17 mouse cellular contexts compared by ENCODE assay signal in the genomic region with DNA sequence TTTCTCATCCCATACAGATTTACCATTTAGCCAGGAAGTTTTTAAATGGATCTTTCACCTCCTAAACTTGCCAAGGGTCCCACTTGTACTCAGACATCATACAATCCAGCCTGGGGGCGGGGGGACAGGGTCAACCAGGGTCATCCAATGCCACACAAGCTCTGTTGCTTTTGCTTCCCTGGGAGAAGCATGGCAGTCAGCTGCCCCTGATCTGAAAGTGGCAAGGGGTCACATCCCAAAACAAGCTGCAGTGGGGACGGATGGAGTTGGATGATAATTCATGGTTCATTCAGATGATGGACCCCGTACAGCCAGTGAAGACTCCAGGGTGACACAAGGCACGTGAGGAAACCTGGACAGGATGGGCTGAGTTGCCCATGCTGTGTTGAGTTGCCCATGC.
DNase-seq lines count a peak whose midpoint lies in the region; TF ChIP-seq lines count a peak whose summit lies in the region.
"Had no signal": no experiment of that assay in that cellular context is flagged by ENCODE, and none has a peak within 500 bp of the region (broad histone marks: within the 10 kb centered on the region; RNA-seq: fewer than 3 reads in every experiment).

No protein-coding gene starts in this region.

- no peak overlapping the region for H3K4me3 ChIP-seq in left cerebral cortex, adult 2 months
- H3K4me3 ChIP-seq in cortical plate, adult 2 months (ENCODE audit: insufficient read depth, low read length): no peak overlapping the region
- H3K4me3 ChIP-seq in olfactory bulb, adult 2 months (ENCODE audit: insufficient read depth, low read depth, low read length): no peak overlapping the region
- H3K4me3 ChIP-seq: embryonic facial prominence, embryonic 10.5 days; embryonic facial prominence, embryonic 12.5 days; forebrain, embryonic 13.5 days; forebrain, embryonic 15.5 days had no signal

- peak overlapping the region; percentile 83 for H3K27ac ChIP-seq in left cerebral cortex, adult 2 months
- H3K27ac ChIP-seq in cortical plate, adult 2 months (ENCODE audit: insufficient read depth, low read length): peak overlapping the region; percentile 78
- H3K27ac ChIP-seq in olfactory bulb, adult 2 months (ENCODE audit: insufficient read depth, low read depth, low read length): 0 out of 2 replicates have a peak overlapping the region, but pooled peaks have one; percentile 2
- H3K27ac ChIP-seq: embryonic facial prominence, embryonic 10.5 days; embryonic facial prominence, embryonic 12.5 days; forebrain, embryonic 13.5 days; forebrain, embryonic 15.5 days had no signal

- intact Hi-C loops in left cerebral cortex, adult 2 months (cut with DNase I): loop anchor here (1.0 to 5.0 kb wide), 2 partner anchors 51 to 73 kb away; no protein-coding TSS in a partner anchor
- intact Hi-C loops in left cerebral cortex, postnatal 10 days (cut with DNase I): no loop called here

- no peak for TF ChIP-seq POLR2A in cortical plate, adult 2 months (IDR thresholded peaks at IDR 0.05; ENCODE audit: extremely low read depth, insufficient read depth, low read length)
- no peak for TF ChIP-seq POLR2A in olfactory bulb, adult 2 months (IDR thresholded peaks at IDR 0.05; ENCODE audit: insufficient read depth, low read depth, low read length)

- no peak for TF ChIP-seq CTCF in left cerebral cortex, adult 2 months (IDR thresholded peaks at IDR 0.05)
- no peak for TF ChIP-seq CTCF in cortical plate, adult 2 months (IDR thresholded peaks at IDR 0.05; ENCODE audit: extremely low read depth, insufficient read depth, low read length)
- TF ChIP-seq CTCF in olfactory bulb, adult 2 months (IDR thresholded peaks at IDR 0.05; ENCODE audit: insufficient read depth, low read depth, low read length): no peak

- peaks cover 23% of the 10 kb centered on the region for H3K4me1 ChIP-seq in cortical plate, adult 2 months (ENCODE audit: control insufficient read depth, insufficient read depth, low read length)
- peaks cover 21% of the 10 kb centered on the region for H3K4me1 ChIP-seq in olfactory bulb, adult 2 months (ENCODE audit: control insufficient read depth, insufficient read depth, low read length)
- H3K4me1 ChIP-seq: embryonic facial prominence, embryonic 12.5 days had no signal

- 87% methylated on average over 4 of the region's 4 CpGs for WGBS in olfactory bulb, adult 2 months

- DNase-seq in heart, adult 11 months: peak; percentile 81
- no peak for DNase-seq in heart, adult 8-10 months (ENCODE audit: low spot score)
- no peak for DNase-seq in left cerebral cortex, adult 2 months (ENCODE audit: extremely low spot score in 1 of 2, low spot score in 2 of 2)
- DNase-seq in left cerebral cortex, postnatal 10 days (ENCODE audit: extremely low spot score in 1 of 2, low spot score in 2 of 2): no peak
- DNase-seq in gastrocnemius, postnatal 25 days: no peak
- DNase-seq: adrenal gland, adult 2 months; adrenal gland, postnatal 10 days; adrenal gland, postnatal 25 days; cerebellum, adult 11 months; cerebellum, postnatal 36 days; forebrain, postnatal 0 days had no signal

Comparison
In these comparisons a context has a peak if more than half of its experiments do, and no peak if none do; other contexts are left out.
1. H3K27ac ChIP-seq: peak in every context shown above with its lines; median percentile 83 in left cerebral cortex, adult 2 months; 78 in cortical plate, adult 2 months; 2 in olfactory bulb, adult 2 months.